Mouse (Mus musculus): ENCODE measurements around the gene Bcam. TPM values are rescaled to one million over a fixed set of nuclear protein-coding genes. Genes with fewer than 3 reads are reported as not detected.
"Not testable (repeated sequence)": the region's sequence is repeated elsewhere in the genome, so short reads cannot be mapped to it uniquely, and the experiment has no call there.

Bcam gene
- polyA plus RNA-seq, 1 experiment, result 29.3 TPM

GRCm38 (mm10) chr7:19796697-19797588 is 26.1 kb upstream of the Bcam start, which contains the start of gene Cblc:
Cblc (minus strand) TSS chr7:19796809.
- Histone ChIP-seq H3K4me3 (no peak within 1 kb of the TSS), H3K36me3 (ENCODE audit: control insufficient read depth, insufficient read depth) (no peaks in the 10 kb centered on the region)

GRCm38 (mm10) chr7:19796254-19796653 is 25.4 kb upstream of the Bcam start:
- TF ChIP-seq TCF12 (IDR thresholded peaks at IDR 0.05; ENCODE audit: insufficient read depth, poor library complexity, severe bottlenecking) (no peak), USF1 (IDR thresholded peaks at IDR 0.05; ENCODE audit: low read depth) (no peak), MYOD1 (IDR thresholded peaks at IDR 0.05; ENCODE audit: control insufficient read depth in 1 of 3, insufficient read length in 2 of 3, low read depth in 2 of 3) (no peak), TCF3 (IDR thresholded peaks at IDR 0.05; ENCODE audit: insufficient read length, low read depth) (no peak), SRF (IDR thresholded peaks at IDR 0.05; ENCODE audit: control insufficient read depth, insufficient read length, low read depth) (no peak), E2F4 (IDR thresholded peaks at IDR 0.05; ENCODE audit: insufficient read depth) (no peak), POLR2A (IDR thresholded peaks at IDR 0.05; ENCODE audit: insufficient read length, low read depth) (no peak), REST (IDR thresholded peaks at IDR 0.05; ENCODE audit: insufficient read depth, insufficient read length) (no peak), MAX (IDR thresholded peaks at IDR 0.05; ENCODE audit: low read depth) (no peak), POLR2AphosphoS2 (IDR thresholded peaks at IDR 0.05; ENCODE audit: insufficient read length, low read depth) (no peak), MYOG (IDR thresholded peaks at IDR 0.05; ENCODE audit: control insufficient read depth in 1 of 3, insufficient read depth in 1 of 3, insufficient read length in 2 of 3, low read depth in 2 of 3) (no peak), CEBPB (IDR thresholded peaks at IDR 0.05; ENCODE audit: insufficient read depth, poor library complexity, severe bottlenecking) (no peak)
- Histone ChIP-seq H3K4me3 (no peak overlapping the region), H3K4me2 (ENCODE audit: low read depth) (no peak overlapping the region), H3ac (ENCODE audit: control insufficient read depth, insufficient read length) (no peak overlapping the region), H3K36me3 (ENCODE audit: control insufficient read depth, insufficient read depth) (no peaks in the 10 kb centered on the region), H3K27me3 (ENCODE audit: control insufficient read depth, insufficient read depth, insufficient read length) (peaks cover 22% of the 10 kb centered on the region), H3K79me2 (ENCODE audit: control insufficient read depth, insufficient read depth) (no peaks in the 10 kb centered on the region)

More at GRCm38 (mm10) chr7:19796697-19797588, 26.1 kb upstream of the Bcam start, which contains the start of gene Cblc:
- H3K27me3 ChIP-seq (ENCODE audit: control insufficient read depth, insufficient read depth, insufficient read length), result peaks cover 22% of the 10 kb centered on the region
- H3K4me2 ChIP-seq (ENCODE audit: low read depth), result no peak within 1 kb of the TSS
- no peaks in the 10 kb centered on the region for H3K79me2 ChIP-seq (ENCODE audit: control insufficient read depth, insufficient read depth)
- TF ChIP-seq TCF3 (IDR thresholded peaks at IDR 0.05; ENCODE audit: insufficient read length, low read depth) (no peak), POLR2AphosphoS2 (IDR thresholded peaks at IDR 0.05; ENCODE audit: insufficient read length, low read depth) (no peak), TCF12 (IDR thresholded peaks at IDR 0.05; ENCODE audit: insufficient read depth, poor library complexity, severe bottlenecking) (no peak), REST (IDR thresholded peaks at IDR 0.05; ENCODE audit: insufficient read depth, insufficient read length) (no peak), MYOD1 (IDR thresholded peaks at IDR 0.05; ENCODE audit: control insufficient read depth in 1 of 3, insufficient read length in 2 of 3, low read depth in 2 of 3) (no peak), MYOG (IDR thresholded peaks at IDR 0.05; ENCODE audit: control insufficient read depth in 1 of 3, insufficient read depth in 1 of 3, insufficient read length in 2 of 3, low read depth in 2 of 3) (no peak), USF1 (IDR thresholded peaks at IDR 0.05; ENCODE audit: low read depth) (no peak), CEBPB (IDR thresholded peaks at IDR 0.05; ENCODE audit: insufficient read depth, poor library complexity, severe bottlenecking) (no peak), POLR2A (IDR thresholded peaks at IDR 0.05; ENCODE audit: insufficient read length, low read depth) (no peak), SRF (IDR thresholded peaks at IDR 0.05; ENCODE audit: control insufficient read depth, insufficient read length, low read depth) (no peak), E2F4 (IDR thresholded peaks at IDR 0.05; ENCODE audit: insufficient read depth) (no peak), MAX (IDR thresholded peaks at IDR 0.05; ENCODE audit: low read depth) (no peak)
- no peak within 1 kb of the TSS for H3ac ChIP-seq (ENCODE audit: control insufficient read depth, insufficient read length)

DNA sequence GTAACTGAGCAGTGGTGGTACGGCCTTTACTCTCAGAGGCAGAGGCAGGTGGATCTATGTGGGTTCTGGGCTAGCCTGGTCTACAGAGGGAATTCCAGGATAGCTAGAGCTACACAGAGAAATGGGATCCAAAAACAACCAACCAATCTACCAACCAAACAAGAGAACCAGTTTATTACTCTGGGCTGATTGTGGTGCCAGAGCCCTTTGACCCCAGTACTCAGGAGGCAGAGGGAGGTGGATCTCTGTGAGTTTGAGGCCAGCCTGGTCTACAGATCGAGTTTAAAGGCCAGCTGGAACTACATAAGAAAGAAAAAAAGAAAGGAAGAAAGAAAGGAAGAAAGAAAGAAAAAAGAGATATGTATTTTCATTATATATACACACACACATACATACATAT is 24.4 kb upstream of the Bcam start:
- H3K4me2 ChIP-seq (ENCODE audit: low read depth), result no peak overlapping the region
- H3K27me3 ChIP-seq (ENCODE audit: control insufficient read depth, insufficient read depth, insufficient read length), result peaks cover 22% of the 10 kb centered on the region
- H3K4me3 ChIP-seq, result no peak overlapping the region
- no peak overlapping the region for H3ac ChIP-seq (ENCODE audit: control insufficient read depth, insufficient read length)
- TF ChIP-seq TCF3 (IDR thresholded peaks at IDR 0.05; ENCODE audit: insufficient read length, low read depth), result no peak
- no peak for TF ChIP-seq USF1 (IDR thresholded peaks at IDR 0.05; ENCODE audit: low read depth)
- no peaks in the 10 kb centered on the region for H3K79me2 ChIP-seq (ENCODE audit: control insufficient read depth, insufficient read depth)
- no peaks in the 10 kb centered on the region for H3K36me3 ChIP-seq (ENCODE audit: control insufficient read depth, insufficient read depth)

DNA sequence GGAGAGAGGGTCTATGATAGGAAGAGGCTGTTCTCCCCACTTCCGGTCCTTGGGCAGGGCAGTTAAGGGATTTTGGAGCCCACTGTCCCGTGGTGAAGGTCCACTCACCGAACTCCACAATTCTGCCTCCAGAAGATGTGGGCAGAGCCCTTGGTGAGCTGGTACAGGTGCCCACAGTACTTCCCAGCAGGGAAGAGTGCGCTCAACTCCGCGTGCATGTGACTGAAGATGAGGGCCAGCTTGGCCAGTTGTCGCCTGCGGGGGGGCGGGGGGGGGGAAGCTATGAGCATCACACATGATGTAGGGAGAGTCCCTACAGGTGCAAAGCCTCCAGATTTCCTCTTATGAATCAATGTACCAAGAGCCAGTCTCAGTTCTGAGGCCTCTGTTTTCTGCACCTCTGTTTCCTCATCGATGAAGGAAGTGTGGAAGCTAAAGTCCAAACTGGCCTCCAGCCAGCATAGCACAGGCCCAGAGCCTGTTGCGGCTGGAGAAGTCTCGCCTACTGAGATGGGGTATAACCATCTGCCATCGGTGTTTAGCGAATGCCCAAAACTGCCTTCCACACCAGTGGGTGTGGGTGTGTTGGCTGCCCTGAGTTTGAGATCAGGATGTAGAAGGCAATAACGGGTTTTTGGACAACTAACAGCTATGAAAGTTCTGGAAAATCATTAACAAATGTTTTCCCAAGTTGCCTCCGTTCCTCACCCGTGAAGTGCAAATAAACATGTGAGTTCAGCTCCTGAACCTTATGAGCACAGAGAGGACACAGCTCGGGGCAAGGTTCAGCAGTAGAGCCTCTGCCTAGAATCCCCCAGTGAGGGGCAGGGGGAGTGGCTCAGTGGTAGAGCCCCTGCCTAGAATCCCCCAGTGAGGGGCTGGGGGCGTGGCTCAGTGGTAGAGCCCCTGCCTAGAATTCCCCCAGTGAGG is 22.1 kb upstream of the Bcam start:
- Histone ChIP-seq H3K79me2 (ENCODE audit: control insufficient read depth, insufficient read depth) (no peaks in the 10 kb centered on the region), H3K4me2 (ENCODE audit: low read depth) (no peak overlapping the region), H3K36me3 (ENCODE audit: control insufficient read depth, insufficient read depth) (no peaks in the 10 kb centered on the region), H3K4me3 (no peak overlapping the region), H3K27me3 (ENCODE audit: control insufficient read depth, insufficient read depth, insufficient read length) (peaks cover 22% of the 10 kb centered on the region), H3ac (ENCODE audit: control insufficient read depth, insufficient read length) (no peak overlapping the region)
- TF ChIP-seq SRF (IDR thresholded peaks at IDR 0.05; ENCODE audit: control insufficient read depth, insufficient read length, low read depth), result no peak
- no peak for TF ChIP-seq REST (IDR thresholded peaks at IDR 0.05; ENCODE audit: insufficient read depth, insufficient read length)
- TF ChIP-seq USF1 (IDR thresholded peaks at IDR 0.05; ENCODE audit: low read depth), result no peak
- no peak for TF ChIP-seq E2F4 (IDR thresholded peaks at IDR 0.05; ENCODE audit: insufficient read depth)

GRCm38 (mm10) chr7:19791504-19791903 is 20.7 kb upstream of the Bcam start:
- H3K4me3 ChIP-seq; H3K4me2 ChIP-seq (ENCODE audit: low read depth); H3K79me2 ChIP-seq (ENCODE audit: control insufficient read depth, insufficient read depth); H3K36me3 ChIP-seq (ENCODE audit: control insufficient read depth, insufficient read depth); H3ac ChIP-seq (ENCODE audit: control insufficient read depth, insufficient read length): not testable (repeated sequence)
- peaks cover 17% of the 10 kb centered on the region for H3K27me3 ChIP-seq (ENCODE audit: control insufficient read depth, insufficient read depth, insufficient read length)
